Mouse (Mus musculus) liver, embryonic 11.5 days (tissue): ENCODE results near the gene Ccdc22. TPM values are rescaled to one million over a fixed set of nuclear protein-coding genes. Genes with fewer than 3 reads are reported as not detected.

Experiments
- ATAC-seq: fragments of 200-750 bp; cut with Nextera tagmentation; replicated peaks from 2 replicates; pipeline ENCODE4 v1.8.0; 2017; ENCODE audit warnings: moderate number of reproducible peaks, mild to moderate bottlenecking, moderate TSS enrichment, moderate library complexity; ENCODE audit not compliant: low FRiP score
- DNase-seq: peaks from one replicate; pipeline ENCODE4 v3.0.0-alpha.2; 2017; ENCODE audit warnings: low spot score
- H3K27ac ChIP-seq: fragments of 300-500 bp; sonication (generic); 2 replicates; pipeline ENCODE4 v1.5.1; 2014; ENCODE audit warnings: mild to moderate bottlenecking, low read depth, low read length, control low read depth
- H3K27me3 ChIP-seq: fragments of 300-500 bp; sonication (generic); replicated peaks from 2 replicates; pipeline ENCODE4 v1.6.1; 2014; ENCODE audit warnings: low read length, mixed read lengths; ENCODE audit not compliant: control insufficient read depth, insufficient read depth
- H3K36me3 ChIP-seq: fragments of 300-500 bp; sonication (generic); 2 replicates; pipeline ENCODE4 v1.6.1; 2014; ENCODE audit warnings: mild to moderate bottlenecking, low read length, moderate library complexity, mixed read lengths; ENCODE audit not compliant: control insufficient read depth, insufficient read depth
- H3K4me1 ChIP-seq: fragments of 300-500 bp; sonication (generic); replicated peaks from 2 replicates; pipeline ENCODE4 v1.6.1; 2014; ENCODE audit warnings: low read length, mixed read lengths; ENCODE audit not compliant: control insufficient read depth, insufficient read depth
- H3K4me2 ChIP-seq: fragments of 300-500 bp; sonication (generic); 2 replicates; pipeline ENCODE4 v1.6.1; 2014; ENCODE audit warnings: mild to moderate bottlenecking, control low read depth, moderate library complexity
- H3K4me3 ChIP-seq: fragments of 300-500 bp; sonication (generic); 2 replicates; pipeline ENCODE4 v1.5.1; 2014; ENCODE audit warnings: low read depth, low read length, control low read depth
- H3K9ac ChIP-seq: fragments of 300-500 bp; sonication (generic); 2 replicates; pipeline ENCODE4 v1.6.1; 2014; ENCODE audit warnings: low read depth, low read length, control low read depth
- H3K9me3 ChIP-seq: fragments of 300-500 bp; sonication (generic); 2 replicates; pipeline ENCODE4 v1.6.1; 2016; ENCODE audit warnings: low read length, inconsistent platforms, mixed read lengths; ENCODE audit not compliant: control insufficient read depth
- WGBS: fragments of 180-500 bp; shearing (Covaris S2); extraction: QIAGEN DNeasy Blood & Tissue Kit; methylation state at CpG from one replicate; pipeline ENCODE4 v1.1.7; 2014; 5-methylcytosine and 5-hydroxymethylcytosine counted together
- polyA plus RNA-seq: library from polyadenylated mRNA; unstranded; fragments of >200 nt; fragmentation: Nextera tagmentation; extraction: Ambion mirVana; gene quantifications from 2 replicates; pipeline ENCODE4 v1.2.1, GENCODE M21; 2014

Gene Ccdc22
- polyA plus RNA-seq, 1 experiment from 2014 or later: 32.5 TPM

DNA sequence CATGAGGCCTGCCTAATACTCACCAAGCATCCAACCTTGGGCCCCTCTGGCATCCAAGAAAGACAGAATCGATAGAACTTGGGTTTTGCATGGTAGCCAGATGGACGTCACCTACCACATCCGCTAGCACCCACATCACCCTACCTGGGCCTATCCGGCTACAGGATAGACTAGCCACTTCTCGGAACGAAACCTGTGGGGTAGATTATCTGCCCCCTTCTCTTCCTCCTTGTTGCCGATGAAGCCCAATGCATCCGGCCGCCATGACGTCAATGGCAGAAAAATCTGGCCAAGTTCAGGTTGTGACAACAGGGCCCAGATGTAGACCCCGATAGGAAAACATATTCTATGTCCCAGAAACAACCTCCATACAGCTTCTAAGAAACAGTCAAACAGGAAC lies 21.4 kb downstream of the Ccdc22 start:
- H3K27ac ChIP-seq: no peak overlapping the region
- DNase-seq (no peak), ATAC-seq (no peak)
- H3K9ac ChIP-seq: no peak overlapping the region
- H3K27me3 ChIP-seq: no peaks in the 10 kb centered on the region
- H3K4me3 ChIP-seq: no peak overlapping the region
- H3K4me2 ChIP-seq: no peak overlapping the region
- no peaks in the 10 kb centered on the region for H3K36me3 ChIP-seq
- H3K9me3 ChIP-seq: no peaks in the 10 kb centered on the region
- no peaks in the 10 kb centered on the region for H3K4me1 ChIP-seq
- WGBS: 93% methylated on average over 11 of the region's 11 CpGs

DNA sequence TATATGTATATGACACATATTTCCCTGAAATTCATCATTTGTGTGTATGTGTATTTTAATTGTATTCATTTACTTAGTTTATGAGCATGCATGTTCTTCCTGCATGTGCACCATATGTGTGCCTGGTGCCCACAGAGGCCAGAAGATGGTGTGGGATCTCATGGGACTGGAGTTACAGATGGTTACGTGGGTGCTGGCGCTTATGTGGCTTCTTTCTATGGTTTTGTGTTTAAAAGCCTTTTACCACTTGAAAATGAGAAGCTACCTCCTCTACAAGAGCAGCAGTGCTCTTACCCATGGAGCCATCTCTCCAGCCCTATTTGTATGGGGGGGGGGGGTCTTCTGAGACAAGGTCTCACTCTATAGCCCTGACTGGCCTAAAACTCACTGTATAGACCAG lies 24.2 kb downstream of the Ccdc22 start:
- WGBS: 79% methylated on average over 2 of the region's 2 CpGs

DNA sequence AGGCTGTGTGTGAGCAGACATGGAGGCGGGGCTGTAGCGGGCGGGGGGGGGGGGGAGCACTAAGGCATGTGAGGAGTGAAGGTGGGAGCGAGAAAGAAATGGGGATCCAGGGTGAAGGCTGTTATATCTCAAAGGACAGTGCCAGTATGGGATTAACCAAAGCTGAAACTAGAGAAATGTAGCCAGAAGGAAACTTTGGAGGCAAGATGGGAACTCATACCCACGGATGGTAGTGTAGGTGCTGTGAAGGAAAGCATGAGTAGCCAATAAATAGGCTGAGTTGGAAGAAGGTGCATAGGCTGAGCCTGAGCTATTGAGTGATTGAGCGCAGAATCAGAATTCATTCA lies 30.5 kb downstream of the Ccdc22 start:
- ATAC-seq (no peak), DNase-seq (no peak)
- Histone ChIP-seq H3K36me3 (no peaks in the 10 kb centered on the region), H3K9me3 (no peaks in the 10 kb centered on the region), H3K27me3 (no peaks in the 10 kb centered on the region), H3K9ac (no peak overlapping the region; the same call in 1 of the 2 replicates), H3K4me3 (peak overlapping the region; percentile 69), H3K4me2 (peak overlapping the region; percentile 63), H3K27ac (no peak overlapping the region), H3K4me1 (peaks cover 17% of the 10 kb centered on the region)
- 23% methylated on average over 5 of the region's 6 CpGs for WGBS

More for the DNA sequence above, 24.2 kb downstream of the Ccdc22 start:
- Histone ChIP-seq H3K4me1 (no peaks in the 10 kb centered on the region), H3K4me2 (no peak overlapping the region), H3K9me3 (no peaks in the 10 kb centered on the region), H3K36me3 (no peaks in the 10 kb centered on the region), H3K27me3 (no peaks in the 10 kb centered on the region), H3K27ac (no peak overlapping the region), H3K9ac (no peak overlapping the region), H3K4me3 (no peak overlapping the region)
- ATAC-seq (no peak), DNase-seq (no peak)

DNA sequence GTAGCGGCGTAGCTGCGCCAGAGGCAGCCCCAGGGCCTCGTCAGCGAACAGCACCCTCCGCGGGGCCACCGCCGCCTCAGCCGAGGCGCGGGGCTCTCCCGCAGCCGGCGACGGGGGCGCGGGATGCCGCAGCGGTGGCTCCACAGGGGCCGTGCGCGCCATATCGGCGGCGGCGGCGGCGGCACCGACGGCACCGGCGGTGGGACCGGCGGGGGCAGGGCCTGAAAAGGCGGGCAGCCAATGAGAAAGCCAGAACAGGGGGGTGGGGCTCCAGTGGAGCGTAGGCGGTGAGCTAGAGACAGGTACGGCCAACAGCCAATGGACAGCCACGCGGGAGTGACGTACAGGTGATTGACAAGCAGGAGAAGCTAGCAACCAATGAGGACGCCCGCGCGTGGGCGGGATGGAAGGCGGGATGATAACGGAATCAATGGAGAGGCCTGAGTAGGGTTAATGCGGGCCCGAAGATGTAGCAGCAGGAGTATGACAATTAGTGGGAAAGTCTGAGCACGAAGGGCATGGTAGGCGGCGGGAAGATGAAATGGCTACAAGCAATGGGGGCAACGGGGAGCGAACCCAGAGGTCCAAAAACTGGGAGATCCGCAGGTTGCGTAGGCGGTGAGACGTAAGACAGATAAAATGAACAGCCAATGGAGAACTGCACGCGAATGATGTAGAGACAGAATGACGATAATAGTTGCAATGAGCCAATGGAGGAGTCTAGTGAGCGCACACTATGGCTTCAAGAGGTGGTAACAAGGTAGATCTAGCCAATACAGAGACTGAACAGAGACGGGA lies 31.0 kb downstream of the Ccdc22 start, which contains the start of gene Ppp1r3f:
Gene Ppp1r3f (minus strand): TSS at position 197 of the 798 bp plus-strand sequence.
- Histone ChIP-seq H3K4me1 (peaks cover 17% of the 10 kb centered on the region), H3K9me3 (no peaks in the 10 kb centered on the region), H3K4me2 (peak within 1 kb of the TSS; percentile 82), H3K27me3 (no peaks in the 10 kb centered on the region), H3K9ac (peak within 1 kb of the TSS; percentile 77), H3K27ac (peak within 1 kb of the TSS; percentile 79), H3K36me3 (no peaks in the 10 kb centered on the region), H3K4me3 (peak within 1 kb of the TSS; percentile 69)
- peak; percentile 96 for ATAC-seq
- DNase-seq: peak; percentile 83
- WGBS: 19% methylated on average over 57 of the region's 65 CpGs

DNA sequence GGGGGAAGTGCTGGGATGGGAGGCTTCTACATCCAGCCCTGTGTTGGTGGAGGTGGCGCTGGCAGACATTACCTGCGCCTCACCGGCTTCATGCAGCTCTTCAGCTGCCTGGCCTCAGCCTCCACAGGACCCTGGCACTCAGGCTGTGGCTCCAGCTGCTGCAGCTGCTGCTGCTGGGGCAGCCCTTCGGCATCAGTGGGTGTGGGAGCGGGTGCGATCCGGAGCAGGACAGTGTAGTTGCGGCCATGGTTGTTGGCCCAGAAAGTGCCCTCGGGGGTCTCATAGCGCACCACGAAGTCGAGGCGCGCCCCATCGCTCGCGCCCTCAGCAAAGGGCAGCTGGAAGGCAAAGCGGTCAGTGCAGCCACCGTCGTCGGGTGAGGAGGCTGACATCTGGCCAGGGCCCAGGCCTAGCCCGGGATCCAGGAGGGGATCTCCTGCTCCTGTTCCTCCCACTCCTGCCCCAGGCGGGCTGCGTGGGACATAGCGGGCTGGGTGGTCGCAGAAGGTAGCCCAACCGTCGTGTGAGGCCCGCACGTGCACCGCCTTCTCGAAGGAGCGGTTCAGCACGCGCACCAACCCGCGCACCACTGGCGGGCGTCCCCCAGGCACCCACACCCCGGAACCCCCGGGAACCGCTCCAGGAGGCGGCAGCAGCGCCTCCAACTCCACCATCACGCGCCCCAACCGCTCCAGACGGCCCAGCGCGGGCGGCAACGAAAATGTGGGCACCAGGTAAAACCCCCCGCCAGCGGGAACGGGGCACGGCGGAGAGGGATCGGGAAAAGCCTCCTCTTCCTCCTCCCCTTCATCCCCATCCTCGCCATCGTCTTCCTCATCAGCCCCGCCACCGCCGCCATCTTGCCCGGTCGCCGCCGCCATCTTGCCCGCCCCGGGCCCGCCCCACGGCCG lies 31.9 kb downstream of the Ccdc22 start, which contains the start of gene Foxp3:
Gene Foxp3 (plus strand): TSS at position 469 of the 911 bp plus-strand sequence.
- 29% methylated on average over 54 of the region's 72 CpGs for WGBS
- Histone ChIP-seq H3K9ac (peak within 1 kb of the TSS; percentile 77), H3K27me3 (no peaks in the 10 kb centered on the region), H3K4me3 (peak within 1 kb of the TSS; percentile 69), H3K36me3 (no peaks in the 10 kb centered on the region), H3K4me1 (peaks cover 17% of the 10 kb centered on the region), H3K27ac (peak within 1 kb of the TSS; percentile 79), H3K9me3 (no peaks in the 10 kb centered on the region), H3K4me2 (peak within 1 kb of the TSS; percentile 82)
- DNase-seq (no peak), ATAC-seq (peak; percentile 56; the same call in 1 of the 2 replicates)

DNA sequence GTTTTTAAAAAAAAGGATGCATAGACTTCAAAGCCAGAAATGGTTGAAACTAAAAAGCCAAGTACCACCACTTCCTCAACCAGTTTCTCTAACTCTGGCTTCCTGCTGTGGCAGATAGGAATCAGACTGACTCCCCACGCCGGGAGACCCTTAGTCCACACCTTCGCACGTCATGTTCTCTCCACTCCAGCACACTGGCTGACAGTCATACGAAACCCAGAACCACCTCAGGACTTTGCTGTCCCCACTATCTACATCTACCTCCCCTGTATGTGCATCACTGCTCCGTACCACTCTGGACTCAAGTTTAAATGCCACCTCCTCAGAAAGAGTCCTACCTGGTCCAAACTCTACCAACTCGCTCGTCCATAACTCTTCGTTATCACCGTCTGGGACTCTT lies 32.9 kb downstream of the Ccdc22 start:
- DNase-seq (no peak), ATAC-seq (no peak)
- Histone ChIP-seq H3K4me2 (peak overlapping the region; percentile 82), H3K9ac (peak overlapping the region; percentile 77; the same call in 1 of the 2 replicates), H3K9me3 (no peaks in the 10 kb centered on the region), H3K4me1 (peaks cover 17% of the 10 kb centered on the region), H3K27me3 (no peaks in the 10 kb centered on the region), H3K27ac (no peak overlapping the region), H3K4me3 (peak overlapping the region; percentile 69), H3K36me3 (no peaks in the 10 kb centered on the region)
- WGBS: 57% methylated on average over 10 of the region's 10 CpGs

DNA sequence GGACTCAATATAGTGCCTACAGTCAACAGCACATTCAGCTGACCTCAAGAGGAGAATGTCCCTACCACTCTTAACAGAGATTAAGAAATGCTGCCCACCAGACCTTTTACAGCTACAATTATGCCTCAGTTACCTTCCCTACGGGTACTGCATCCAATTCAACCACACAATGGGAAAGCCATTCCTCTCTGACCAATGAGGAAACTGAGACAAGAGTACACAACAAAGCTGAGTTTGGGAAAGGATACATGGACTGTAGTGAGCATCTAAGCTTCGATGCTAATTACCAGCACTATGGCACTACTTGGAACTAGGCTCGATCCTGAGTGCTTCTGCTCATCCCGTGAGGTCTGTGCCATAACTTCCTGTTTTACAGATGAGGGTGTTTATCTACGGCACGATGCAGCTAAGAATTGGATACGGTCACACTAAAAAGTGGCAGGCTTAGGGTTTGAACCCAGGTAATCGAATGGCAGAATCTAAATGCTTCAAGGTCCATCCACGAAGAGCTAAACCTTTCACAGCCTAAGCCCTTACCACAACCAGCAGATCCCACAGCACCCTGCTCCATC lies 33.7 kb downstream of the Ccdc22 start:
- no peak for DNase-seq
- 76% methylated on average over 9 of the region's 9 CpGs for WGBS
- Histone ChIP-seq H3K9ac (no peak overlapping the region), H3K27me3 (no peaks in the 10 kb centered on the region), H3K4me3 (no peak overlapping the region), H3K36me3 (no peaks in the 10 kb centered on the region), H3K4me2 (peak overlapping the region; percentile 1; the same call in 1 of the 2 replicates), H3K4me1 (peaks cover 17% of the 10 kb centered on the region), H3K9me3 (no peaks in the 10 kb centered on the region), H3K27ac (no peak overlapping the region)
- no peak for ATAC-seq

DNA sequence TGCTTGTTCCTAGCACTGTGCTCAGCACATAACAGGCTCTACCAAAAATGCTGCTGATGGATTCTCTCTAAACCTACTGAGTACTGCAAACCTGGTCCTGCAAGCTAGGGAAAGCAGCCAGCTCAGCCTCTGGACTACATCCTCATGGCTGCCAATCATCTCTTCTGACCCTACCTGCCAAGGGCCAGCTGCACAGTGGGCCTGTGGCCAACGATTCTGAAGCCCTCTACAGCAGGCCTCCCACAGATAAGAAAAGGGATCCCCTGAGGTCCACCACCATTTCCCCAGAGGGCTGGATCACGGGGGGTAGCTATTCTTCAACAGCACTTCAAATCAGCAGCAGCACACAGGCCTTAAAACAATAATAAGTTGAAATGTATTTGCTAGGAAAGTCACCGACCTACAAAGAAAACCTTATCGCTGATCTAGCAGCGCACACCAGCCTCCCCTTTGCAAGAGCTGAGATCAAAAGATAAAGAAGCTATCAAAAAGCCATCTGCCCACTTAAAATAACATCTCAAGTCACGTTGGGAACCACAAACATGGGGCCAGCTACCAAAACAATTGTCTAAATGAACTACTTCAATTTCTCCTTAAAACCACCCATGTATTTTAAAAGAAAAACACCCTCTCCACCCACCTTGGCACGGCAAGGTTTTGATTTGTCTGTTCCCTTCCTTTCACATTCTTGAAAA lies 34.7 kb downstream of the Ccdc22 start:
- DNase-seq (no peak), ATAC-seq (no peak)
- no peak overlapping the region for H3K4me3 ChIP-seq
- H3K4me2 ChIP-seq: no peak overlapping the region
- no peak overlapping the region for H3K9ac ChIP-seq
- no peaks in the 10 kb centered on the region for H3K9me3 ChIP-seq
- 56% methylated on average over 7 of the region's 7 CpGs for WGBS
- peaks cover 17% of the 10 kb centered on the region for H3K4me1 ChIP-seq
- H3K27me3 ChIP-seq: no peaks in the 10 kb centered on the region
- H3K36me3 ChIP-seq: no peaks in the 10 kb centered on the region
- no peak overlapping the region for H3K27ac ChIP-seq
